Mouse (Mus musculus): ENCODE data around the gene Trip6.

The Trip6 gene

GRCm38 (mm10) chr5:137338663-137339289 is 24.6 kb upstream of the Trip6 start:
- DNase-seq (ENCODE audit: low read depth, low spot score) = no peak

- DNase-seq (ENCODE audit: low read depth, low spot score) = peak; percentile 72
Observed at GRCm38 (mm10) chr5:137338256-137338655, 24.1 kb upstream of the Trip6 start.

DNA sequence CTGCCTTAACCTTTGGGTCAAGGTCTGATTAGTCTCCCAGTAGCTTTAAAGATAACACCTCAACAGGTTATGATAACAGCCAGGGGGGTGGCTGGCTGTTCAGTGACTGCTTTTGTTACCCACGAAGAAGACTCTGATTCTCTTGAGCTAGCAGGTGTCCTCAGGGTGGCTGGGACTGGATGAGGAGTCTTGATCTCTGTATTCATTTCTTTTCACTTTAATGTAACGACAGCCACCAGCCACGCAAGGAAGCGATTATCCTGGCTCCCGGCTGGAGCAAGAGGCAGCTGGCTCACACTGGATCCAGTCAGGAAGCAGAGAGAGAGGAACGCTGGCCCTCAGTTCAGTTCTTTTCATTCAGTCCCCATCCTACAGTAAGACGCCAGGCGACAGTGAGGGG is 23.0 kb upstream of the Trip6 start:
- no peak for DNase-seq (ENCODE audit: low read depth, low spot score)

- no peak for DNase-seq (ENCODE audit: low read depth, low spot score)
Observed at GRCm38 (mm10) chr5:137335066-137335465, 20.9 kb upstream of the Trip6 start.

GRCm38 (mm10) chr5:137334317-137334716 is 20.1 kb upstream of the Trip6 start:
- no peak for DNase-seq (ENCODE audit: low read depth, low spot score)

GRCm38 (mm10) chr5:137333512-137334174 is 19.4 kb upstream of the Trip6 start, which contains the start of gene Slc12a9:
Slc12a9 (minus strand) TSS chr5:137333597.
- DNase-seq (ENCODE audit: low read depth, low spot score) = peak; percentile 89

DNA sequence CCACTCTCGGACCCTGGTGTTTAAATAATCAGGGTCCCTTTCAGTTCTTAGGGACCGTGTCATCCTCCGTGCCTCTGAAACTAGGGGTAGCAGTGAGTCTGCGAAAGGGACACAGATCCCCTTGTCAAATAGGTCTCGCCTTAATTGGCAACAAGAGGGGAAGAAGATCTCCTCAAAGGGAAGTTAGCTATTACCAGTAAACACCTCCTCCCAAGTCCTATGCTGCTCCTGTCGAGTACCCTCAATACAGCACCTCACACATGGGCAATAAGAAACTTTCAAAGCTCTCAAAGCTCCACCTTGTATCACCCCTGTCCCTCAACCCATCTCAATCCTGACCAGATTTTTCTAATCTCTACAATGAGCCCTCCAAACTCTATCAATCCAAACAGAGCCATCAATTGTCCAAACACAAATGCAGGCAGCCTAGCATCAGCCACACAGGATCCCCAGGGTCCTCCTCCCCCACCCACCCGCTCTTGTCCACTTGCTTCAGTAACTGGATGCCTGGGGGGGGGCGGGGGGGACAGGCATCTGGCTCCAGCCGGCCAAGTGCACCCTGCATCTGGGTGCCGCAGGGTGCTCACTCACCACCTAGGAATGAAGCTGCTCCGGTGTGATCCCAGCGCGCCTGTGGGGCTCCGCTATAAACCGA is 18.8 kb upstream of the Trip6 start:
- no peak for DNase-seq (ENCODE audit: low read depth, low spot score)

DNA sequence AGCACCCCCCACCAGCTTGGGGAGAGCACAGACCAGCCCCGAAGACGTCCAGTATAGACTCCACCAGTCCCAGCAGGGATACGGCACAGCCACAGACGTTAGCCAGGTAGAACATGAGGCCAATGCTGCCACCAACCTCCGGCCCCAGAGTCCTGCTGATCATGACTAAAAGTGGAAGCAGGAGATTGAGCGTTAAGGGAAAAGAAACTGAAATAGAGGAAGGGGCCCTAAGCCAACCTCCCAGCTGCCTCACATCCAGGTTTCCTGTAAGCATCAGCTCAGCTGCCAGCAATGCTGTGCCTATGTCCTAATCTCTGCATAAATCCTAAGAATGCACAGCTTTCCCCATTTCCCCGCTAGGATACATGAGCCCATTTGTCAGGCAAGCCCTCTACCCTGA is 16.7 kb upstream of the Trip6 start:
- DNase-seq (ENCODE audit: low read depth, low spot score) = no peak

GRCm38 (mm10) chr5:137320996-137321395 is 6.8 kb upstream of the Trip6 start:
- no peak for DNase-seq (ENCODE audit: low read depth, low spot score)

DNA sequence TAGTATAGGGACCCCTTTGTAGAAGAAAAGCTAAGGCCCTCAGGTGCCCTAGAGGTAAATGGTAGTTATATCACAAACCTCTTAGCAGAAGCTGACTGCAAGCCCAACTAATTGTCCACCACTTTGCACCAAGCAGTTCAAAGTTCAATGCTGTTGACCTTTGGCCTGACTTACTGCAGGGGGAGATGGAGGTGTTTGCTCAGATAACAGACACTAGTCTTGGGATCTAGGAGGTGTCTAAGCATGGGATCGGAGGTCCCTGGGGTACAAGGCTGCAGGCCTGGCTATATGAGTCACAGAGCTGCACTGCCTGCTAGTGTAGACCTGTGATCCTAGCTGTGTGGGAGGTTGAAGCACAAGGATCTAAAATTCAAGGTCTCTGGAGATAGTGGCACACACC is 4.4 kb upstream of the Trip6 start:
- no peak for DNase-seq (ENCODE audit: low read depth, low spot score)

GRCm38 (mm10) chr5:137317361-137317760 is 3.2 kb upstream of the Trip6 start:
- DNase-seq (ENCODE audit: low read depth, low spot score) = no peak

- no peak for DNase-seq (ENCODE audit: low read depth, low spot score)
Observed at GRCm38 (mm10) chr5:137315084-137315903, 1.1 kb upstream of the Trip6 start.

GRCm38 (mm10) chr5:137313466-137314192 is 575 bp downstream of the Trip6 start:
- DNase-seq (ENCODE audit: low read depth, low spot score) = no peak

GRCm38 (mm10) chr5:137308356-137308755 is 5.8 kb downstream of the Trip6 start:
- no peak for DNase-seq (ENCODE audit: low read depth, low spot score)

DNA sequence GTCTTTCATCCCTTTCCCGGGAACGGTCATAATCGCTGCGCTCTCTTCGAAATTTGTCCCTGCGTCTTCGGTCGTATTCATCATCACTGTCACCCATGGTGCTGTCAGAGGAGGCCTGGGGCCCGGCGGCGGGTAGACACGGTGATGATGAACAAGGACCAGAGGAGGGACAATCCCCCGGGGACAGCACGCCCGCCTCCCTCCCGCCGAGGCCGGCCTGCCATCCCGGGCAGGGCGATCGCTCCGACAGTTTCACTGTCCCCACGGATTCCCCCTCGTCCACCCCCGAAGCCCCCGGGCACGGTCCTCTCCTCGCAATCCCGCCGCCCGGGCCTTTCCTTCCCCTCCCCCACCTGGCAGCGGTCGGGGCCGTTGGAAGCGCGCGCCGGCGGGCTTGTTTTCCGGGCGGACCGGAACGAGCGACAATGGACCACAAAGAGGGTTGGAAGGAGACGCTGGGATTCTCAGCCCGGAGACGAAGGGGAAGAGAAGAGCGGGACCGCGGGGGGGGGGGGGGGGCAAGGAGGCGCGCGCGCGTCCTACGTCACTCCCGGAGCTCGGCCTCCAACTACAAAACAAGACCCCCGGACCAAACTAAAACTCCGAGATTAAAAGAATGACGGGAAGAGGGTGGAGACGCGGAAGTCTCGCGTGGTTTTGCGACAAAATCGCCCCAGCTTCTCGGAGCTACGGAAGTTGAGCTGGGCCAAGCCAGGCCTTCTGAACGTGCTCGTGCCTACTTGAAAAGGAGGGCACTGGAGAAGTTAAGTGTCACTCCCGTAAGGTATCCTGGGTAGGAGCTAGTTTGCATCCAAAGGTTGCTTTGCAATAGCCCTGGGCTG is 6.9 kb downstream of the Trip6 start, which contains the start of gene Srrt:
Gene Srrt, minus strand, starts transcription at position 604 of the 842 bp plus-strand sequence.
- DNase-seq (ENCODE audit: low read depth, low spot score) = peak; percentile 91

- no peak for DNase-seq (ENCODE audit: low read depth, low spot score)
Observed at GRCm38 (mm10) chr5:137306439-137307005, 7.7 kb downstream of the Trip6 start.

- DNase-seq (ENCODE audit: low read depth, low spot score) = no peak
Observed at GRCm38 (mm10) chr5:137305822-137306221, 8.4 kb downstream of the Trip6 start.

- no peak for DNase-seq (ENCODE audit: low read depth, low spot score)
Observed at GRCm38 (mm10) chr5:137304816-137305215, 9.4 kb downstream of the Trip6 start.

GRCm38 (mm10) chr5:137304165-137304564 is 10.0 kb downstream of the Trip6 start:
- DNase-seq (ENCODE audit: low read depth, low spot score) = no peak

DNA sequence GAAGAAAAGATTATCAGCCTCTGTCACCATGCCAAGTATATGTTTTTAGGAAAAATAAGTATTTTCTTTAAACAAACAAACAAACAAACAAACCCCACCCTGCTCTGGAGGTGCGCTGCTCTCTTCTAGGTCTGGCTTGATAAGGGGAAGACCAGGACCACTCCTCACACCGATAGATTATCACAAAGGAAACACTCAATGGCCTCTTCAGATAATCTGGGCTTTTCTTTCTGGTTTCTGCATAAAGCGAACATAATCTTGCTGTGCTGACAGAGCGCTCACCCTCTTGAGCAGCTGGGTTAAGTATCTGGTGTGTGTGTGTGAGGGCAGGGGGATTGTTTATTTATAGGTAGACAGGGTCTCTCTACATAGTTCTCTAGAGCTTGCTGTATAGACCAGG is 10.6 kb downstream of the Trip6 start:
- no peak for DNase-seq (ENCODE audit: low read depth, low spot score)

All from embryo, embryonic 11.5 days (tissue).